Mouse (Mus musculus): Measurements from ENCODE around the gene Ust. TPM values are rescaled to one million over a fixed set of nuclear protein-coding genes. Genes with fewer than 3 reads are reported as not detected.

Ust gene
- total and polyA plus RNA-seq, 3 experiments: 0.11 TPM; not detected in 2

DNA sequence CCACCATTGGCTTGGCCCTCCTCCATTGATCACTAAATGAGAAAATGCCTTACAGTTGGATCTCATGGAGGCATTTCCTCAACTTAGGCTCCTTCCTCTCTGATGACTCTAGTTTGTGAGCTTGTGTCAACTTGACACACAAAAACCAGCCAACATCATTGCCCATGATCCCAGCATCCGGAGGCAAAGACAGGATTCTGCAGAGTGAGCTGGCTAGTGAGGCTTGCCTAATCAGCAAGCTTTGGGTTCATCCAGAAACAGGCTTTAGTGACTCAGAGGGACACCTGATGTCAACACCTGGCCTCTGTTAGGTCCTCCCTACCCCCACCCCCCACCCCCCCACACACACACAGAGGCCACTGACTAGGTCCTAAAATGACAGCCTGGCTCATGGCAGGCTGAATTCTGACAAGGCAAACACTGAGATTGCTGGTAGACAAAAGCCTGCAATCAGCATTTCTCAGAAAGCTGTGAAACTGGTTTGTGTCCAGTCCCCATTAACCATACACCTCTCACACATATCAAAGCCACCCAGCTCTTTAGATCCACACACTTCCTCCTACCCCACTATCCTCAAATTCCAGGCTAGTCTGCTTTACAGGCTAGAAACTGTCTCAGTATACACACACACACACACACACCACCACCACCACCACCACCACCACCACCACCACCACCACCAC, 26.6 kb downstream of the Ust start:
- no peaks in the 10 kb centered on the region for H3K36me3 ChIP-seq (replicated peaks)
- H3K4me3 ChIP-seq (ENCODE audit: low read depth, low read length): no peak overlapping the region
- TF ChIP-seq GATA1 (IDR thresholded peaks at IDR 0.05; ENCODE audit: borderline replicate concordance, low read length) (no peak), CTCF (IDR thresholded peaks at IDR 0.05; ENCODE audit: low read depth, low read length) (no peak), POLR2AphosphoS5 (IDR thresholded peaks at IDR 0.05; ENCODE audit: insufficient replicate concordance, low read depth, low read length) (no peak), TAL1 (conservative IDR thresholded peaks at IDR 0.05; ENCODE audit: low read depth, low read length) (no peak), GATA2 (IDR thresholded peaks at IDR 0.05; ENCODE audit: borderline replicate concordance, low read depth, low read length) (no peak)
- ATAC-seq (ENCODE audit: extremely low read depth, insufficient number of reproducible peaks, low FRiP score, poor library complexity, severe bottlenecking) (no peak), DNase-seq (ENCODE audit: low spot score) (no peak)
- peaks cover 21% of the 10 kb centered on the region for H3K9me3 ChIP-seq (replicated peaks)
- no peaks in the 10 kb centered on the region for H3K4me1 ChIP-seq (ENCODE audit: insufficient read depth, low read depth, low read length)
- no peaks in the 10 kb centered on the region for H3K27me3 ChIP-seq (ENCODE audit: insufficient read depth, low read length)

DNA sequence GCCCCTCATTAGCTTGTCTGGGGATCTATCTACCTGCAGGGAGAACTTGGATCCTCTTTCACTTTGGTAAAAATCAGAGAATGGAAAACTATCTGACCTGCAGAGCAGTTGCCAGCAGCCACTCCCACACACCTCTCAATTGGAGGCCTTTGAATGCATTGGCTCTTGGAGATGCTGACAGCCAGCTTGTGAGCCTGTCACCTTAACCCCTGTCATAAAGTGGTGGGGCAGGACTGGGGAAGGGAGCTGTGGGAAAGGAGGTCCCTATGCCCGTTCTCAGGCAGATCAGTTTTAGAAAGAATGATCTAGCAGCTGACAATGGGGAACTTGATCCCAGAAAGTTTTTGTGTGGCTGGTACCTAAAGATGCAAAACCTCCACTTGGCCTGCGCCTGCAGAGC, 31.2 kb downstream of the Ust start:
- no peak for DNase-seq (ENCODE audit: low spot score)
- Histone ChIP-seq H3K36me3 (replicated peaks) (no peaks in the 10 kb centered on the region), H3K9me3 (replicated peaks) (peaks cover 25% of the 10 kb centered on the region), H3K4me3 (ENCODE audit: low read depth, low read length) (no peak overlapping the region), H3K4me1 (ENCODE audit: insufficient read depth, low read depth, low read length) (no peaks in the 10 kb centered on the region), H3K27me3 (ENCODE audit: insufficient read depth, low read length) (no peaks in the 10 kb centered on the region)
- ATAC-seq (ENCODE audit: extremely low read depth, insufficient number of reproducible peaks, low FRiP score, poor library complexity, severe bottlenecking): no peak
- TF ChIP-seq TAL1 (conservative IDR thresholded peaks at IDR 0.05; ENCODE audit: low read depth, low read length): no peak
- TF ChIP-seq POLR2AphosphoS5 (IDR thresholded peaks at IDR 0.05; ENCODE audit: insufficient replicate concordance, low read depth, low read length): no peak
- TF ChIP-seq GATA2 (IDR thresholded peaks at IDR 0.05; ENCODE audit: borderline replicate concordance, low read depth, low read length): no peak
- no peak for TF ChIP-seq GATA1 (IDR thresholded peaks at IDR 0.05; ENCODE audit: borderline replicate concordance, low read length)
- TF ChIP-seq CTCF (IDR thresholded peaks at IDR 0.05; ENCODE audit: low read depth, low read length): no peak

DNA sequence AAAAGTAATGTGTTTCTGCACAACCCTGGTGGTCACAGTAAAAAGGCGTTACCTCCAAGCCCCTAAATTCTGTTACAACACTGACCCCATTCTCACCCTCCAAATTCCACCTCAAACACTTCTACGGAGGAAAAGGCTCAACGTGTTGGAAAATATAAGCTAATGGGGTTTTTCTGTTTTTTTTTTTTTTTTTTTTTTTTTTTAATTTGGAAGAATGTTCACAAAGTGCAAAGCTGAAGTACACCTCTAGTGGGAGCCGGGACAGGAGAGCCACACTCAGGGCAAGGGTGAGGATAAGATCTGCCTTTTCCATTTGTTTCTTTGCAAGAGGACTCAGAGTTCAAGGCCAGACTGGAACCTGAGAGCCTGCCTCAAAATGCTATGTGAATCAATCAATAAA, 34.1 kb downstream of the Ust start:
- no peak for TF ChIP-seq GATA2 (IDR thresholded peaks at IDR 0.05; ENCODE audit: borderline replicate concordance, low read depth, low read length)
- no peak for TF ChIP-seq TAL1 (conservative IDR thresholded peaks at IDR 0.05; ENCODE audit: low read depth, low read length)
- TF ChIP-seq POLR2AphosphoS5 (IDR thresholded peaks at IDR 0.05; ENCODE audit: insufficient replicate concordance, low read depth, low read length): no peak
- H3K4me3 ChIP-seq (ENCODE audit: low read depth, low read length): no peak overlapping the region
- peaks cover 23% of the 10 kb centered on the region for H3K9me3 ChIP-seq (replicated peaks)
- H3K4me1 ChIP-seq (ENCODE audit: insufficient read depth, low read depth, low read length): no peaks in the 10 kb centered on the region
- ATAC-seq (ENCODE audit: extremely low read depth, insufficient number of reproducible peaks, low FRiP score, poor library complexity, severe bottlenecking) (no peak), DNase-seq (ENCODE audit: low spot score) (no peak)
- H3K27me3 ChIP-seq (ENCODE audit: insufficient read depth, low read length): no peaks in the 10 kb centered on the region
- H3K36me3 ChIP-seq (replicated peaks): no peaks in the 10 kb centered on the region

DNA sequence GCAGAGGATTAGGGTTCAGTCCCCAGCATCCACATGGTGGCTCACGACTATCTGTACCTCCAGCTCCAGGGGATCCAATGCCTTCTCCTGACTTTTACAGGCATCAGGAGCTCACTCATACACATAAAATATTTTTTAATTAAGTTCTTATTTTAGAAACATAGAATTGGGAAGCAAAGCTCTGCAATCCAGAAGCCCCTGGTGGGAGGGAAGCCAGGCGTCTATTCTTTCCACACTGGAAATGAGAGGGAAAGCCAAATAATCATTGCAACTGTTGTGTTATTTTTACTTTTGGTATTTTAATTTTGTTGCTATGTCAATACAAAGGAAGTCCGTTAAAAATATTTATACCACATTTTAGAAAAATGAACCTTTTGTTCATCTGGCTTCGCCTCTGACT, 35.8 kb downstream of the Ust start:
- no peaks in the 10 kb centered on the region for H3K4me1 ChIP-seq (ENCODE audit: insufficient read depth, low read depth, low read length)
- no peak for DNase-seq (ENCODE audit: low spot score)
- ATAC-seq (ENCODE audit: extremely low read depth, insufficient number of reproducible peaks, low FRiP score, poor library complexity, severe bottlenecking): no peak
- H3K4me3 ChIP-seq (ENCODE audit: low read depth, low read length): no peak overlapping the region
- no peaks in the 10 kb centered on the region for H3K27me3 ChIP-seq (ENCODE audit: insufficient read depth, low read length)
- TF ChIP-seq POLR2AphosphoS5 (IDR thresholded peaks at IDR 0.05; ENCODE audit: insufficient replicate concordance, low read depth, low read length): no peak
- TF ChIP-seq TAL1 (conservative IDR thresholded peaks at IDR 0.05; ENCODE audit: low read depth, low read length): no peak
- TF ChIP-seq GATA1 (IDR thresholded peaks at IDR 0.05; ENCODE audit: borderline replicate concordance, low read length): no peak
- no peak for TF ChIP-seq CTCF (IDR thresholded peaks at IDR 0.05; ENCODE audit: low read depth, low read length)
- no peak for TF ChIP-seq GATA2 (IDR thresholded peaks at IDR 0.05; ENCODE audit: borderline replicate concordance, low read depth, low read length)
- H3K9me3 ChIP-seq (replicated peaks): peaks cover 15% of the 10 kb centered on the region
- H3K36me3 ChIP-seq (replicated peaks): no peaks in the 10 kb centered on the region

DNA sequence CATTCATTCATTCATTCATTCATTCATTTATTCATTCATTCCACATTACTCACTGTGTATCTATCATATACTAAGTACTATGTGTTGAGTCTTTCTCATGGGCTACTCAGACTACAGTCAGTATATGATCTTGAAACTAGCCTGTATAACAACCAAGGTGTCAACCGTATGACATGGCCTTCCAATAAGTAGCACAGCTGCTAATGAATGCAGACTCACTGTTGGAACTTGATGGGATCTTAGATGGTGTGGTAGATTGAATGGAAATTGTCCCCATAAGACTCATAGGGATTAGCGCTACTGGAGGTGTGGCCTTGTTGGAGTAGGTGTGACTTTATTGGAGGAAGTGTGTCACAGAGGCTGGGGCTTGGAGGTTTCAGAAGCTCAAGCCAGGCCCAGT, 38.8 kb downstream of the Ust start:
- DNase-seq (ENCODE audit: low spot score) (no peak), ATAC-seq (ENCODE audit: extremely low read depth, insufficient number of reproducible peaks, low FRiP score, poor library complexity, severe bottlenecking) (no peak)
- Histone ChIP-seq H3K4me3 (ENCODE audit: low read depth, low read length) (no peak overlapping the region), H3K9me3 (replicated peaks) (peaks cover 16% of the 10 kb centered on the region), H3K4me1 (ENCODE audit: insufficient read depth, low read depth, low read length) (no peaks in the 10 kb centered on the region), H3K36me3 (replicated peaks) (no peaks in the 10 kb centered on the region), H3K27me3 (ENCODE audit: insufficient read depth, low read length) (no peaks in the 10 kb centered on the region)
- TF ChIP-seq CTCF (IDR thresholded peaks at IDR 0.05; ENCODE audit: low read depth, low read length) (no peak), GATA1 (IDR thresholded peaks at IDR 0.05; ENCODE audit: borderline replicate concordance, low read length) (no peak), GATA2 (IDR thresholded peaks at IDR 0.05; ENCODE audit: borderline replicate concordance, low read depth, low read length) (no peak), TAL1 (conservative IDR thresholded peaks at IDR 0.05; ENCODE audit: low read depth, low read length) (no peak), POLR2AphosphoS5 (IDR thresholded peaks at IDR 0.05; ENCODE audit: insufficient replicate concordance, low read depth, low read length) (no peak)

DNA sequence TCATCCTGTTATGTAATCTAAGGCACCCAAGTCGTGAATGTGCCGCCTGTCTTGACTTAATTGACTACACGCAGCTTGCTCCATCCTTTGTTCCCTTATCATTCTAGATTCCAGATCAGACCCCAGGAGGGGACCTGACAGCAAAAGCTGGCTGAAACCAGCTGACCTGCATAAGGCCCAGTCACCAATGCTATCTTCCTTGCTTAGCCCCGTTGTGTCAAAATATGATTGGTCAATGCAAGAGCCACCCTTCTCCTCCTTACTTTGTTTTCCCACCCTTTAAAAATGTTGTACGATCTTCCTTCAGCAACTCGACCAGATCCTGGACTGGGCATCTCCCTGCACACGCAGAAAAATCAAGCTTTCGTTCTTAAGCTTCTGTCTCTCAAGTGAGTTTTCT, 40.7 kb downstream of the Ust start:
- TF ChIP-seq TAL1 (conservative IDR thresholded peaks at IDR 0.05; ENCODE audit: low read depth, low read length): no peak
- no peak for TF ChIP-seq POLR2AphosphoS5 (IDR thresholded peaks at IDR 0.05; ENCODE audit: insufficient replicate concordance, low read depth, low read length)
- no peak for TF ChIP-seq CTCF (IDR thresholded peaks at IDR 0.05; ENCODE audit: low read depth, low read length)
- TF ChIP-seq GATA1 (IDR thresholded peaks at IDR 0.05; ENCODE audit: borderline replicate concordance, low read length): no peak
- no peak for TF ChIP-seq GATA2 (IDR thresholded peaks at IDR 0.05; ENCODE audit: borderline replicate concordance, low read depth, low read length)
- DNase-seq (ENCODE audit: low spot score) (no peak), ATAC-seq (ENCODE audit: extremely low read depth, insufficient number of reproducible peaks, low FRiP score, poor library complexity, severe bottlenecking) (no peak)
- H3K4me3 ChIP-seq (ENCODE audit: low read depth, low read length): no peak overlapping the region
- H3K4me1 ChIP-seq (ENCODE audit: insufficient read depth, low read depth, low read length): no peaks in the 10 kb centered on the region
- H3K36me3 ChIP-seq (replicated peaks): no peaks in the 10 kb centered on the region
- no peaks in the 10 kb centered on the region for H3K27me3 ChIP-seq (ENCODE audit: insufficient read depth, low read length)
- H3K9me3 ChIP-seq (replicated peaks): peaks cover 20% of the 10 kb centered on the region

Data from G1E (cell line).